Mouse (Mus musculus): ENCODE data around the gene Meiob. TPM values are rescaled to one million over a fixed set of nuclear protein-coding genes. Genes with fewer than 3 reads are reported as not detected.
A peak's percentile ranks its signal among the peaks of the same experiment; 100 is the strongest.

The Meiob gene
- total and polyA plus RNA-seq, 3 experiments, result 0.14 to 0.18 TPM; not detected in 1

DNA sequence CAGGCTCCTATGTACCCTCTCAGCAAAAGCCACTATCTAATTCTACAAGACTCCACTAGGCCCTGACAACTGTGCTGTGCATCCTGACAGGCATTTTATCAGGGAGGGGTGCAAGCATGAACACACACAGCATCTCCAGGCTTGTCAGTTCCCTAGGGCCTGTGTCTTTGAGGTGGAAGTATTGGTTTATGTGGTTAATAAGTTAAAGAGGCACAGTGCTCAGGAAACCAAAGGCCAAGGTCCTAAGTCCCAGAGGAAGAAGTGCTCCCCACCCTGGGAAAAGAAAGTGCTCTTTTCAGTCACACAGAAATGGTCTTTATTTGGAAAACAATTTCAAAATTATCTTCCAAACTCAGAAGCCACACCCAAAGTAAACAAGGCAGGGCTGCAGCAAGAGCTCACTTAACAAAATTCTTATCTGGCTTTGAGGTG lies 44.5 kb downstream of the Meiob start:
- Histone ChIP-seq H3K9ac (ENCODE audit: low read depth, low read length) (peak overlapping the region; percentile 54), H3K27me3 (ENCODE audit: control insufficient read depth, insufficient read depth, low read length) (no peaks in the 10 kb centered on the region), H3K36me3 (ENCODE audit: control insufficient read depth, insufficient read depth, low read length) (no peaks in the 10 kb centered on the region), H3K27ac (peak overlapping the region; percentile 87), H3K4me1 (ENCODE audit: control insufficient read depth, insufficient read depth, low read length) (peaks cover 2% of the 10 kb centered on the region), H3K79me2 (replicated peaks; ENCODE audit: control insufficient read depth, insufficient read depth, low read length) (no peaks in the 10 kb centered on the region), H3K4me3 (peak overlapping the region; percentile 62)
- DNase-seq, result no peak
- TF ChIP-seq EP300 (IDR thresholded peaks at IDR 0.05; ENCODE audit: insufficient read depth, low read depth, low read length), result no peak
- TF ChIP-seq CTCF (IDR thresholded peaks at IDR 0.05), result no peak
- TF ChIP-seq POLR2A (IDR thresholded peaks at IDR 0.05; ENCODE audit: insufficient read depth, low read depth, low read length), result no peak
- intact Hi-C loops (cut with DNase I), result no loop called here

DNA sequence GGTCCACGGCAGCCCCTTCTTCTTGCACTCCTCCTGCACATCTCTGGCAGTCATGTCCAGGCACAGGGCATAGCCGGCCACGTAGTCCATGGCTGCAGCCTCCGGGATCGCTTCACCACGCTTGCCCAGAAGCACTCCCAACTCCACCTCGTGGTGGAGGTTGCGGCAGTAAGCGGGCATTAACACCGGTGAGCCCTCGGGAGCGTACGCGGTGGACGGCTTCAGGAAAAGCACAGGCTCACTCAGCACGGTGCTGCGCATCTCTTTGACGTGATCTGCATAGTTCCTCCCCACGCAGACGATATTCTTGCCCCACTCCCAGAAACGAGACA lies 45.6 kb downstream of the Meiob start:
- no peaks in the 10 kb centered on the region for H3K27me3 ChIP-seq (ENCODE audit: control insufficient read depth, insufficient read depth, low read length)
- WGBS, result under 1% methylated on average over 21 of the region's 21 CpGs
- H3K9ac ChIP-seq (ENCODE audit: low read depth, low read length), result peak overlapping the region; percentile 74
- TF ChIP-seq CTCF (IDR thresholded peaks at IDR 0.05) (peak; percentile 60), POLR2A (IDR thresholded peaks at IDR 0.05; ENCODE audit: insufficient read depth, low read depth, low read length) (no peak; the same call in 1 of the 2 replicates), EP300 (IDR thresholded peaks at IDR 0.05; ENCODE audit: insufficient read depth, low read depth, low read length) (peak; percentile 38; the same call in 1 of the 2 replicates)
- no peaks in the 10 kb centered on the region for H3K79me2 ChIP-seq (replicated peaks; ENCODE audit: control insufficient read depth, insufficient read depth, low read length)
- H3K4me1 ChIP-seq (ENCODE audit: control insufficient read depth, insufficient read depth, low read length), result peaks cover 2% of the 10 kb centered on the region
- H3K27ac ChIP-seq, result peak overlapping the region; percentile 87
- no peak for DNase-seq
- H3K4me3 ChIP-seq, result peak overlapping the region; percentile 62
- intact Hi-C loops (cut with DNase I), result loop anchor here (2.0 kb wide), 1 partner anchor 35 kb away; no protein-coding TSS in a partner anchor
- no peaks in the 10 kb centered on the region for H3K36me3 ChIP-seq (ENCODE audit: control insufficient read depth, insufficient read depth, low read length)

DNA sequence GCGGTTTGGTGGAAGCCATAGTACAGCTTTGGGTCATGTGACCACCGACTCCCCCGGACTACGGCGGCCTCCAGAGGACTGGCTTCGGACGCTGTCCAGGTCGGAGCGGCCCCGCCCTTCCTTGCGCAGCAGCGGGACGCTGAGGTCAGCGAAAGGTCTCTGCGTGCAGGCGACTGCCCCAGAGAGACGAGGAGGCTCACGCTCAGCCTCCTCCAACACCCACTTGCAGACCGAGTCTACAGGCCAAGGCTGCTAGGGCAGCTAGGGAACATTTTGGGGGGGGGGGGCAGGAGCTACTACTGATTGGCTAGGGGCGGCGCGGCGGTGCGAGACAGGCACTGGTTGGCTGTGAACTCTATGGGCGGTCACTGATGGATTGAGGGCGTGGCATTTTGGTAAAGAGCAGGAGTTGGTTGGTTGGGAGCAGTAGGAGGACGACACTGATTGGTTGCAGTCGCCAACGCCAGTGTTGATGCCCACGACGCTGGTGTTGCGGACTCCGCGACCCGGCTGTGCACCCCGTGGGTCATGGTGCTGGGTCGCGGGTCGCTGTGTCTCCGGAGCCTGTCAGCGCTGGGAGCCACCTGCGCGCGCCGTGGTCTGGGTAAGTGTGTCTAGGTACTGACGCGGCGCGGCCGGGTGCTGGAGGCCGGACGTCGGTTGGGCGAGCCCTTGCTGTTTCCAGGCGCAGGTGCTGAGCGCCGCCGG lies 46.1 kb downstream of the Meiob start, which contains the start of gene Fahd1:
Gene Fahd1, minus strand, starts transcription at position 300 of the 708 bp plus-strand sequence.
- H3K27me3 ChIP-seq (ENCODE audit: control insufficient read depth, insufficient read depth, low read length), result no peaks in the 10 kb centered on the region
- peak within 1 kb of the TSS; percentile 62 for H3K4me3 ChIP-seq
- intact Hi-C loops (cut with DNase I), result loop anchor here (2.0 kb wide), 1 partner anchor 35 kb away; no protein-coding TSS in a partner anchor
- DNase-seq, result peak; percentile 95 to 97
- peak within 1 kb of the TSS; percentile 74 for H3K9ac ChIP-seq (ENCODE audit: low read depth, low read length)
- no peaks in the 10 kb centered on the region for H3K79me2 ChIP-seq (replicated peaks; ENCODE audit: control insufficient read depth, insufficient read depth, low read length)
- H3K4me1 ChIP-seq (ENCODE audit: control insufficient read depth, insufficient read depth, low read length), result peaks cover 2% of the 10 kb centered on the region
- H3K27ac ChIP-seq, result peak within 1 kb of the TSS; percentile 87
- H3K36me3 ChIP-seq (ENCODE audit: control insufficient read depth, insufficient read depth, low read length), result no peaks in the 10 kb centered on the region
- under 1% methylated on average over 58 of the region's 58 CpGs for WGBS
- TF ChIP-seq EP300 (IDR thresholded peaks at IDR 0.05; ENCODE audit: insufficient read depth, low read depth, low read length) (peak; percentile 16; the same call in 1 of the 2 replicates), CTCF (IDR thresholded peaks at IDR 0.05) (peak; percentile 37; the same call in 1 of the 2 replicates), POLR2A (IDR thresholded peaks at IDR 0.05; ENCODE audit: insufficient read depth, low read depth, low read length) (peak; percentile 73)

GRCm38 (mm10) chr17:24850773-24851127 lies 46.7 kb downstream of the Meiob start:
- intact Hi-C loops (cut with DNase I), result loop anchor here (2.0 kb wide), 1 partner anchor 34 kb away; no protein-coding TSS in a partner anchor
- peak overlapping the region; percentile 87 for H3K27ac ChIP-seq
- 1% methylated on average over 20 of the region's 20 CpGs for WGBS

GRCm38 (mm10) chr17:24851381-24852125 lies 47.5 kb downstream of the Meiob start:
- Histone ChIP-seq H3K9ac (ENCODE audit: low read depth, low read length) (peak overlapping the region; percentile 71; the same call in 1 of the 2 replicates), H3K36me3 (ENCODE audit: control insufficient read depth, insufficient read depth, low read length) (no peaks in the 10 kb centered on the region), H3K27ac (no peak overlapping the region; the same call in 1 of the 2 replicates), H3K4me3 (peak overlapping the region; percentile 62), H3K27me3 (ENCODE audit: control insufficient read depth, insufficient read depth, low read length) (no peaks in the 10 kb centered on the region), H3K4me1 (ENCODE audit: control insufficient read depth, insufficient read depth, low read length) (peaks cover 2% of the 10 kb centered on the region), H3K79me2 (replicated peaks; ENCODE audit: control insufficient read depth, insufficient read depth, low read length) (no peaks in the 10 kb centered on the region)
- intact Hi-C loops (cut with DNase I), result loop anchor here (2.0 kb wide), 1 partner anchor 33 kb away; no protein-coding TSS in a partner anchor
- 81% methylated on average over 10 of the region's 10 CpGs for WGBS
- no peak for DNase-seq
- TF ChIP-seq POLR2A (IDR thresholded peaks at IDR 0.05; ENCODE audit: insufficient read depth, low read depth, low read length) (no peak), EP300 (IDR thresholded peaks at IDR 0.05; ENCODE audit: insufficient read depth, low read depth, low read length) (no peak), CTCF (IDR thresholded peaks at IDR 0.05) (no peak)

More at GRCm38 (mm10) chr17:24850773-24851127, 46.7 kb downstream of the Meiob start:
- H3K4me1 ChIP-seq (ENCODE audit: control insufficient read depth, insufficient read depth, low read length), result peaks cover 2% of the 10 kb centered on the region
- H3K9ac ChIP-seq (ENCODE audit: low read depth, low read length), result peak overlapping the region; percentile 71
- no peaks in the 10 kb centered on the region for H3K36me3 ChIP-seq (ENCODE audit: control insufficient read depth, insufficient read depth, low read length)
- no peaks in the 10 kb centered on the region for H3K79me2 ChIP-seq (replicated peaks; ENCODE audit: control insufficient read depth, insufficient read depth, low read length)
- no peak; the same call in 1 of the 2 replicates for TF ChIP-seq CTCF (IDR thresholded peaks at IDR 0.05)
- TF ChIP-seq EP300 (IDR thresholded peaks at IDR 0.05; ENCODE audit: insufficient read depth, low read depth, low read length), result no peak
- TF ChIP-seq POLR2A (IDR thresholded peaks at IDR 0.05; ENCODE audit: insufficient read depth, low read depth, low read length), result no peak
- no peaks in the 10 kb centered on the region for H3K27me3 ChIP-seq (ENCODE audit: control insufficient read depth, insufficient read depth, low read length)
- peak overlapping the region; percentile 62 for H3K4me3 ChIP-seq
- DNase-seq, result no peak
